Mouse (Mus musculus): ENCODE results near the gene Miga2. TPM values are rescaled to one million over a fixed set of nuclear protein-coding genes. Genes with fewer than 3 reads are reported as not detected.

Miga2 gene
- polyA plus RNA-seq, 1 experiment from 2014 or later, result 30.6 TPM

DNA sequence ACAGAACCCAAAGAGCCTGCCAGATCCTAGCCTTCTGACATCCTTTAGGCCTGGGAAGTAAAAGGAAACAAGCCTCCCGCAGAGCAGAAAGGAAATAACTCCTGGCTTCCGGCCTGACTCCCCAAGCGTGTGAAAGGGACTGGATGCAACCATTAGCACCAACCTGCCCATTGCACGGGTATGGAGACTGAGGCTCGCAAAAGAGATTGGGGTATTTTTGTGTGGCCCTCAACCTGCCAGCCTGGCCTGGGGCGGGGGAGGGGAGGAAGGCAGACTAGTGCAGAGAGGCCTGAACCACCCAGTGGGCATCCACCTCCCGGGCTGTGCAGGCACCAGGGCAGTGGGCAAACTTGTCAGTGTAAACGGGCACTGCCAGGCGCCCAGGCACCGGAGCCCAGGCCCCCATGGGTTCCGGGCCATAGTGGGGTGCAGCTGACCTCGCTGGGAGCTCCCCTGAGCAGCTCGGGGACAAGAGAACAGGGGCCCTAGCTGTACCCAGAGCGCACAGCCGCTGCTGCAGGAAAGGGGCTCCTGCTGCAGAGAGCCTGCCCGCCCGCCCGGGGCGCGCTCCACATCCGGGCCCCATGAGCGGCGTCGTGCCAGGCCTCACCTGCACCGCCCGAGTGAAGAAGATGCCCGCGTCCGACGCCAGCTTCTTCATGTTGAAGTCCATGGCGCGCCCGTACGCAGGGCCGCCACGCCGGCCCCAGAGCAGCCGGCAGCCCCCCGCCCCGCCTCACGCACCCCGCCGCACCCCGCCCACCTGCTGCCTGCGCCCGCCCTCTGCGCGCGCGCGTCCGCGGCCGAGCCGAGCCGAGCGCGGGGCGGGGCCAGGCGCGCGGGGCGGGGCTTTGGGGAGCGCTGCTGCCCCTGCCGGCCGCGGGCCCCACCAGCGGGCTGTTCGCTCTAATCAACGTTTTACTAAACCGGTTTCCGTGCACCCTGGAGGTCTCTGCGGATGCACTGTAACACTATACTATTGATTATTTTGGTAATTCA lies 5.2 kb upstream of the Miga2 start, which contains the start of gene Sh3glb2:
Gene Sh3glb2, minus strand, starts transcription at position 805 of the 999 bp plus-strand sequence.
- Histone ChIP-seq H3K36me3 (peaks cover 18% of the 10 kb centered on the region), H3K4me1 (replicated peaks) (peaks cover 21% of the 10 kb centered on the region), H3K27ac (peak within 1 kb of the TSS; percentile 77), H3K9me3 (no peaks in the 10 kb centered on the region), H3K27me3 (no peaks in the 10 kb centered on the region), H3K4me2 (peak within 1 kb of the TSS; percentile 91), H3K9ac (replicated peaks) (peak within 1 kb of the TSS; percentile 79), H3K4me3 (replicated peaks) (peak within 1 kb of the TSS; percentile 78)
- peak; percentile 71 for ATAC-seq (ENCODE audit: insufficient number of reproducible peaks, insufficient read depth, low FRiP score, low TSS enrichment, low read depth)
- 2% methylated on average over 73 of the region's 73 CpGs for WGBS

DNA sequence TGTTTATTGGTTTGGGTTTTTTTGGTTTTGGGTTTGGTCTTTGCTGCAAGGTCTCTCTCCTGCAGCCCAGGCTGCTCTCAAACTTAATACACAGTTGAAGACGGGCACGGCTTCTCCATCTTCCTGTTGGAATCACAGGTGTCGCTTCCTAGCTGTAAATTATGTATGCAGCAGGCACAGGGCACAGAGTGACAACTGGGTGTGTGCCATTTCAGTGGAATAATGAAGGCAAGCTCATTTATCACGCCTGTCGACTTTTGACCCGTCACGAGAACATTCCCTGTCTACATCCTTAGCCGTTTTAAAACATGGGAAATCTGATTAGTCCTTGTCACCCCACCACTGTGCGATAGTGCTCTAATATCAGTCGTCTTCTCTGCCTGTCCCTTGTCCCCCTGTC lies 3.4 kb upstream of the Miga2 start:
- Histone ChIP-seq H3K9ac (replicated peaks) (no peak overlapping the region), H3K4me2 (no peak overlapping the region), H3K4me1 (replicated peaks) (peaks cover 32% of the 10 kb centered on the region), H3K27ac (no peak overlapping the region), H3K36me3 (0 out of 2 replicates have a peak, but pooled peaks cover 2% of the 10 kb centered on the region), H3K9me3 (no peaks in the 10 kb centered on the region), H3K4me3 (replicated peaks) (no peak overlapping the region), H3K27me3 (no peaks in the 10 kb centered on the region)
- no peak for ATAC-seq (ENCODE audit: insufficient number of reproducible peaks, insufficient read depth, low FRiP score, low TSS enrichment, low read depth)
- 64% methylated on average over 10 of the region's 10 CpGs for WGBS

DNA sequence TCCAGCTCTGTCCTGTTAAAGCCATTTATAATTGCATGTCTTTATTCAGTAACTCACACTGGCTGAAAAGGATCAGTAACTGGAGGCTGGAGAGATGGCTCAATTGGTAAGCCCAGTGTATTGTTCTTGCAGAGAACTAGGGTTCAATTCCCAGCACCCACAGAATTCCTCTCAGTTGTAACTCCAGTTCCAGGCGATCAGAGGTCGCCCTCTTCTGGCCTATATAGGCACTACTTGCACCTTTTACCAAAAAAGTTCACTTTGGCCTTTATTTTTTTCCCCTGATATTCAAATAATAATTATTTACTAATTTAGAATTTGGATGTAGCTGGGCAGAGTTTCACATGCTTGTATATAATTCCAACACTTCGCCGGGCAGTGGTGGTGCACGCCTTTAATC lies 1.2 kb upstream of the Miga2 start:
- 73% methylated on average over 5 of the region's 5 CpGs for WGBS
- Histone ChIP-seq H3K4me2 (no peak overlapping the region), H3K4me3 (replicated peaks) (no peak overlapping the region), H3K27ac (no peak overlapping the region), H3K36me3 (peaks cover 10% of the 10 kb centered on the region), H3K27me3 (no peaks in the 10 kb centered on the region), H3K9ac (replicated peaks) (no peak overlapping the region), H3K4me1 (replicated peaks) (peaks cover 22% of the 10 kb centered on the region), H3K9me3 (no peaks in the 10 kb centered on the region)
- no peak for ATAC-seq (ENCODE audit: insufficient number of reproducible peaks, insufficient read depth, low FRiP score, low TSS enrichment, low read depth)

DNA sequence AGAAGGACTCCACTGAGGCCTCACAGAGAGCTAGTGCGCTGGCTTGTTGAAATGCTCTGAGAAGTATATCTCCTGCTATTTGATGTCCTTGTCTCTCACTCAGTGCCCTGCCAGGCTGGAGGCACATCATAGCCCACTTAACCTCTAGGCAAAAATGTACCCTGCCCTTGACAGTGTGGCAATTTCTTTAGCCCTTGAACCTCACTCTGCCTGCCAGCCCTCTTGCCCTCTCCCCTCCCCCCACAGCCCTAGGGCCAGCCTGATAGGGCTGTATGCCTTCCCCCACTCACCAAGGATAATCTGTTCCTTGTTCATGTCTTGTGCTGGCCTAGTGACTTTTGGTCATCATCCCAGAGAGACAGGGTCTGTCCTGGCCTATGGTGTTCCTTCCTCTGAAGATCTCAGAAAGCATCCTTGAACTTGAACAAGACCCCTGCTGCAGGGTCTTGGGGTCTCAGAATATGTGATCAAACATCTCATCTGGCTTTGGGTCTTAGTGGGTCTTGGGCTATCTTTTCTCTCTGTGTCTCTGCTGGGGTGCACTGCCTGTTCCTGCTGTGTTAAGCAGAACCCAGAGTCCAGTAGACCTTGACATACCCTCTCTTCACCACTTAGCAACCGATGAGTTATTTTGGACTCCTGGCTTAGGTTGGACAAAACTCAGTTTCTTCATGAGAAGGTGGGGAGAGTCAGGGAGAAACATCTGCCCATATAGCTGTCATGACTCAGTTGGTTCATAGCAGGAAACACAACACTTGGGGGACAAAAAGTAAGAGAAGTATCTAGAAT lies 1.4 kb downstream of the Miga2 start:
- no peak overlapping the region for H3K27ac ChIP-seq
- H3K4me2 ChIP-seq, result peak overlapping the region; percentile 97
- WGBS, result 89% methylated on average over 2 of the region's 2 CpGs
- H3K4me3 ChIP-seq (replicated peaks), result peak overlapping the region; percentile 94
- peaks cover 12% of the 10 kb centered on the region for H3K4me1 ChIP-seq (replicated peaks)
- no peak for ATAC-seq (ENCODE audit: insufficient number of reproducible peaks, insufficient read depth, low FRiP score, low TSS enrichment, low read depth)
- no peaks in the 10 kb centered on the region for H3K9me3 ChIP-seq
- H3K27me3 ChIP-seq, result no peaks in the 10 kb centered on the region
- H3K36me3 ChIP-seq, result peaks cover 36% of the 10 kb centered on the region
- H3K9ac ChIP-seq (replicated peaks), result peak overlapping the region; percentile 88

DNA sequence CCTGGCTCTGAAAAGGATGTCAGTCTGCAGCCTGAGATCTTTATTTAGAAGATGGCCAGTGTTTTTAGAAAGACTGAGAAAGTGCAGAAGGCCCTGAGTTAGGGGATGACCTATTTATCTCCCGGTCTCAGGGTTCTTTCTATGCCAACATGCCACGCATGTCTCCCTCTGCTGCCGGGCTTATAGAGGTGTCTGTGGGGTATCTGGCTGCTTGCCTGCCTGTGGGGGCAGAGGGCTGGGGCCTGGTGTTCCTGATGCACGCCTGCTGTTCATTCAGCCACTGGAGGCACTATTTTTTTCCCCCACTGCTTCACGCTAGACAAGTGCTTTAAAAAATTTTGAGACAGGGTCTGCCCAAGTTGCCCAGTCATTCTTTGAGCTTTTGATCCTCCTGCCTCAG lies 2.2 kb downstream of the Miga2 start:
- H3K27me3 ChIP-seq, result no peaks in the 10 kb centered on the region
- no peaks in the 10 kb centered on the region for H3K9me3 ChIP-seq
- no peak overlapping the region for H3K9ac ChIP-seq (replicated peaks)
- H3K4me3 ChIP-seq (replicated peaks), result no peak overlapping the region
- no peak overlapping the region for H3K4me2 ChIP-seq
- no peak overlapping the region for H3K27ac ChIP-seq
- 84% methylated on average over 5 of the region's 5 CpGs for WGBS
- H3K4me1 ChIP-seq (replicated peaks), result peaks cover 12% of the 10 kb centered on the region
- H3K36me3 ChIP-seq, result peaks cover 43% of the 10 kb centered on the region
- no peak for ATAC-seq (ENCODE audit: insufficient number of reproducible peaks, insufficient read depth, low FRiP score, low TSS enrichment, low read depth)

DNA sequence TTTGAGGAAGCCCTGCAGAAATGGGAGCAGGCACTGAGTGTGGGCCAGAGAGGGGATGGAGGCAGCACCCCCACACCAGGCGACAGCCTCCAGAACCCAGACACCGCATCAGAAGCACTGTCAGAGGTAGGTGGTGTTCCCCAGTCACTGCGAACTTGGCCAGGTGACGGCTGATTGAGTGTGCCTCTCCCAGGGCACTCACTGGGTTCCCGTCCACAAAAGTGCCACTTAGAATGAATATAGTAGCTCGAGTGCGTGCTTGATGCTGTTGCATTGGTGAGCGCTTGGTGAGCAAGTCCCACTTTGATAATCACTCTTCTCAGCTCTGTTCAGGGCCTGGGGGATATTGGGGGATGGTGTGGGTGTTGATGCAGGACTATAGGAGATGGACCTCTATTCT lies 7.5 kb downstream of the Miga2 start:
- ATAC-seq (ENCODE audit: insufficient number of reproducible peaks, insufficient read depth, low FRiP score, low TSS enrichment, low read depth), result no peak
- H3K4me1 ChIP-seq (replicated peaks), result no peaks in the 10 kb centered on the region
- H3K9me3 ChIP-seq, result no peaks in the 10 kb centered on the region
- H3K27ac ChIP-seq, result no peak overlapping the region
- no peak overlapping the region for H3K9ac ChIP-seq (replicated peaks)
- no peak overlapping the region for H3K4me2 ChIP-seq
- H3K27me3 ChIP-seq, result no peaks in the 10 kb centered on the region
- H3K36me3 ChIP-seq, result peaks cover 90% of the 10 kb centered on the region
- 92% methylated on average over 8 of the region's 8 CpGs for WGBS
- H3K4me3 ChIP-seq (replicated peaks), result no peak overlapping the region

DNA sequence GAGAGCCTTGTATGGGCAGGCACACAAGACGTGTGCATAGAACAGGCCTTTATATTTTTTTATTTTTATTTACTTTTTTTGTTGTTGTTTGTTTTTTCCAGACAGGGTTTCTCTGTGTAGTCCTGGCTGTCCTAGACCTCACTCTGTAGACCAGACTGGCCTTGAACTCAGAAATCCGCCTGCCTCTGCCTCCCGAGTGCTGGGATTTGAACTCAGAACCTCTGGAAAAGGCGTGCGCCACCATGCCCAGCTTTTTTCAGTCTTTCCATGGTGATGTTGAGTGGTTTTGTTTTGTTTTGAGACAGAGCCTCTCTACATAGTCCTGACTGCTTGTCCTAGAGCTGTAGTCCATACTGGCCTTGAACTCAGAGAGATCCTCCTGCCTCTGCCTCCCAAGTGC lies 8.7 kb downstream of the Miga2 start:
- Histone ChIP-seq H3K4me2 (no peak overlapping the region), H3K4me3 (replicated peaks) (no peak overlapping the region), H3K36me3 (peaks cover 93% of the 10 kb centered on the region), H3K27me3 (no peaks in the 10 kb centered on the region), H3K9me3 (no peaks in the 10 kb centered on the region), H3K4me1 (replicated peaks) (no peaks in the 10 kb centered on the region), H3K27ac (no peak overlapping the region), H3K9ac (replicated peaks) (no peak overlapping the region)
- ATAC-seq (ENCODE audit: insufficient number of reproducible peaks, insufficient read depth, low FRiP score, low TSS enrichment, low read depth), result no peak
- WGBS, result 93% methylated on average over 5 of the region's 5 CpGs

DNA sequence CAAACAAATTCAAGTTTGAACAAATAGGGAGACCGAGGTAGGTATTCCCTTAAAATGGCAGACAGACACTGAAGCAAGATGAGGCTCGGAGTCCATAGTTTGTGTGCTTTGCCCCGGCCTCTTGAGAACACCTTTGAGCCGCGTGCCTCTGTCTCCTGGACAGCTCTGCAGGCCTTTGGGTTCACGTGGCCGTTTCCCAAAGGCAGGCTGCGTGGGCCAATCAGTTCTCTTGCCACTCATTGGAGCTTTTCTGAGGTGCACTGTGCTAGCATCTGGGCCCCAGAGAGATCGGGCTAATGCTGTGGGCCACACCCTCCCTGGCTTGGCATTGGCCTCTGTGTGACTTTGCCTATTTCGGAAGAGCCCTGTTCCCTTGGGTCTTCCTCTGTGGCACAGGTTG lies 11.9 kb downstream of the Miga2 start:
- no peak overlapping the region for H3K4me3 ChIP-seq (replicated peaks)
- no peak overlapping the region for H3K4me2 ChIP-seq
- no peak for ATAC-seq (ENCODE audit: insufficient number of reproducible peaks, insufficient read depth, low FRiP score, low TSS enrichment, low read depth)
- WGBS, result 91% methylated on average over 10 of the region's 10 CpGs
- H3K27me3 ChIP-seq, result no peaks in the 10 kb centered on the region
- no peak overlapping the region for H3K27ac ChIP-seq
- H3K36me3 ChIP-seq, result peaks cover 93% of the 10 kb centered on the region
- no peaks in the 10 kb centered on the region for H3K9me3 ChIP-seq
- no peak overlapping the region for H3K9ac ChIP-seq (replicated peaks)
- H3K4me1 ChIP-seq (replicated peaks), result no peaks in the 10 kb centered on the region

DNA sequence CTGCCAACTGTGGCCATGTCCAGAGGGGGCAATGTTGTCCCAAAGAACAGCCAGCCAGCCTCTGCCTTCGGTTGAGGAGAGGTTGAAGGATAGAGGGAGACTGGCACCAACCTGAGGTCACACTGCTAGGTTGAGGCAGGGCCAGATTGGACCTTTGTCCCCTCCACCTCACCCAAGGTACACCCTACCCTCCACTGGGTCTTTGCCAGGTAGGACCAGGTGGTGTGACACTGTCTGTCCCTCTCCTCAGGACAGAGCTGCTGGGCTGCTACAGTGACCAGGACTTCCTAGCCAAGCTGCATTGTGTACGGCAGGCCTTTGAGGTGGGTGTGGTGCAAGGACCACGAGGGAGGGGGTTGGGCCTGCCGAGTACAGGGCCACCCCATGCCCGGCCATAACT lies 13.7 kb downstream of the Miga2 start:
- Histone ChIP-seq H3K27ac (no peak overlapping the region), H3K4me2 (no peak overlapping the region), H3K4me3 (replicated peaks) (no peak overlapping the region), H3K36me3 (peaks cover 93% of the 10 kb centered on the region), H3K9ac (replicated peaks) (no peak overlapping the region), H3K4me1 (replicated peaks) (no peaks in the 10 kb centered on the region), H3K9me3 (no peaks in the 10 kb centered on the region), H3K27me3 (no peaks in the 10 kb centered on the region)
- WGBS, result 87% methylated on average over 5 of the region's 5 CpGs
- ATAC-seq (ENCODE audit: insufficient number of reproducible peaks, insufficient read depth, low FRiP score, low TSS enrichment, low read depth), result no peak

DNA sequence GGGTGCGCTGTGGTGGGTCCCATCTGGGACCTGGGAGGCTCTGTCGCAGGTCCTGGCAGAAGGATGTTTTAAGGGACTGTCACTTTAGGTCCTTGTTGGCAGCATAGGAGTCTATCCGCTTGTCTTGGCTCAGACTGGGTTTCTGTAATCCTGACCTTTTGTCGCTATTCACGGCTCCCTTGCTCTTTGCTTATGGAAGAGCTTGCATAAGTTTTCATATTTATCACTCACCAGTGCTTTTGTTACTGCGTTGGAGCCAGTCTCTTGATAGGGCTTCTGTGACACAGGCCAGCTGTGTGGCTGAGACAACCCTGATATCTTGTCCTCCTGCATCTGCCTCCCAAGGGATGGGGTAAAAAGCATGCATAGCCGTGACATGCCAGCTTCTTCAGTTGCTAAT lies 15.3 kb downstream of the Miga2 start:
- ATAC-seq (ENCODE audit: insufficient number of reproducible peaks, insufficient read depth, low FRiP score, low TSS enrichment, low read depth), result no peak
- H3K4me3 ChIP-seq (replicated peaks), result no peak overlapping the region
- no peak overlapping the region for H3K4me2 ChIP-seq
- peaks cover 95% of the 10 kb centered on the region for H3K36me3 ChIP-seq
- no peak overlapping the region for H3K27ac ChIP-seq
- H3K9me3 ChIP-seq, result no peaks in the 10 kb centered on the region
- no peaks in the 10 kb centered on the region for H3K27me3 ChIP-seq
- no peak overlapping the region for H3K9ac ChIP-seq (replicated peaks)
- 95% methylated on average over 7 of the region's 7 CpGs for WGBS
- H3K4me1 ChIP-seq (replicated peaks), result no peaks in the 10 kb centered on the region

All from limb, embryonic 12.5 days (tissue).